ENCODE assay signal across 9 mouse cellular contexts in the genomic region with DNA sequence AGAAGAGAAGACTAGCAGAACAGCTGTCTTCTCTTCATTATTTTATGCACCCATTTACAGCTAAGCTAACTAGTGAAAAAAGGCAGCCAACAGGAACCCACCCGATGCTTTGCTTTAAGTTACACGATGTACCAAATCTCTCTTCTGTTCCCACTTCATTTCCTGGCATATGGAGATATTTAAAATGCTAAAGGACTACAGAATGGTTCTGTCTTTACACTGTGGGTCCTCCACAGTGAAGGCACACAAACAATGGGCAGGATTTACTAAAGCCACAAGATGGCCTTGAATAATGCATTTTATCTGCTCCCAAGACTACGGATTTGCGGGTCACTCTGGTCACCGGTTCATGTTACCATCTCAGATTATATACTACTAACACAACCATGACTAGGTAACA. TPM values are rescaled to one million over a fixed set of nuclear protein-coding genes. Genes with fewer than 3 reads are reported as not detected.
DNase-seq lines count a peak whose midpoint lies in the region; ATAC-seq and TF ChIP-seq lines count a peak whose summit lies in the region.
"Had no signal": no experiment of that assay in that cellular context is flagged by ENCODE, and none has a peak within 500 bp of the region (broad histone marks: within the 10 kb centered on the region; RNA-seq: fewer than 3 reads in every experiment).

No protein-coding gene starts in this region.

- no peaks in the 10 kb centered on the region for H3K9me3 ChIP-seq in heart, embryonic 14.5 days (ENCODE audit: control insufficient read depth, low read length)
- H3K9me3 ChIP-seq in G1E (replicated peaks), result no peaks in the 10 kb centered on the region
- H3K9me3 ChIP-seq in forebrain, postnatal 0 days (ENCODE audit: low read length), result no peaks in the 10 kb centered on the region
- no peaks in the 10 kb centered on the region for H3K9me3 ChIP-seq in midbrain, embryonic 11.5 days (ENCODE audit: control insufficient read depth, low read length)

- no peak for DNase-seq in heart, postnatal 36 days
- DNase-seq in G1E (ENCODE audit: low spot score), result no peak
- peak; percentile 32 for DNase-seq in forebrain, postnatal 0 days
- peak; percentile 90 for DNase-seq in midbrain, embryonic 11.5 days (ENCODE audit: low spot score, missing footprints)
- DNase-seq in cerebellum, adult 2 months, result no peak
- no peak for DNase-seq in T-cell, adult 2 months (ENCODE audit: low spot score)
- DNase-seq in urinary bladder, postnatal 10 days (ENCODE audit: low spot score), result no peak
- DNase-seq: cerebellum, adult 9-11 months had no signal

- peak overlapping the region in 1 of 2 experiments; percentile 91; a peak in 2 of 4 replicates for H3K4me3 ChIP-seq in heart, embryonic 14.5 days (ENCODE audit: control insufficient read depth in 1 of 2, insufficient read depth in 1 of 2, low read depth in 1 of 2, low read length in 2 of 2)
- peak overlapping the region; percentile 84 for H3K4me3 ChIP-seq in G1E (ENCODE audit: low read depth, low read length)
- peak overlapping the region; percentile 87 for H3K4me3 ChIP-seq in forebrain, postnatal 0 days (ENCODE audit: low read depth, low read length)
- peak overlapping the region; percentile 74 for H3K4me3 ChIP-seq in midbrain, embryonic 11.5 days (ENCODE audit: low read depth, low read length)
- H3K4me3 ChIP-seq in cerebellum, adult 2 months (replicated peaks; ENCODE audit: insufficient read depth, low read depth, low read length), result no peak overlapping the region

- 42% methylated on average over 5 of the region's 5 CpGs for WGBS in heart, embryonic 14.5 days
- 1% methylated on average over 5 of the region's 5 CpGs for WGBS in forebrain, postnatal 0 days
- WGBS in midbrain, embryonic 11.5 days, result 3% methylated on average over 5 of the region's 5 CpGs
- 35% methylated on average over 5 of the region's 5 CpGs for WGBS in cerebellum, adult 2 months

- TF ChIP-seq CTCF in G1E (IDR thresholded peaks at IDR 0.05; ENCODE audit: low read depth, low read length), result no peak
- TF ChIP-seq CTCF in forebrain, postnatal 0 days (IDR thresholded peaks at IDR 0.05; ENCODE audit: low read depth), result no peak
- no peak for TF ChIP-seq CTCF in cerebellum, adult 2 months (IDR thresholded peaks at IDR 0.05; ENCODE audit: borderline replicate concordance, insufficient read depth, low read depth, low read length)

- H3K9ac ChIP-seq in heart, embryonic 14.5 days (ENCODE audit: low read length), result peak overlapping the region; percentile 84; the same call in 1 of the 2 replicates
- peak overlapping the region; percentile 79 for H3K9ac ChIP-seq in forebrain, postnatal 0 days
- H3K9ac ChIP-seq in midbrain, embryonic 11.5 days (ENCODE audit: low read length), result peak overlapping the region; percentile 54

- no peaks in the 10 kb centered on the region for H3K27me3 ChIP-seq in heart, embryonic 14.5 days (ENCODE audit: control insufficient read depth, insufficient read depth, low read length)
- no peaks in the 10 kb centered on the region for H3K27me3 ChIP-seq in G1E (ENCODE audit: insufficient read depth, low read length)
- no peaks in the 10 kb centered on the region for H3K27me3 ChIP-seq in forebrain, postnatal 0 days (ENCODE audit: insufficient read depth, low read length)
- no peaks in the 10 kb centered on the region for H3K27me3 ChIP-seq in midbrain, embryonic 11.5 days (ENCODE audit: control insufficient read depth, insufficient read depth, low read length)
- H3K27me3 ChIP-seq in cerebellum, adult 2 months (ENCODE audit: control insufficient read depth, insufficient read depth, low read length), result no peaks in the 10 kb centered on the region

- peak overlapping the region; percentile 92; the same call in 1 of the 2 replicates for H3K4me2 ChIP-seq in heart, embryonic 14.5 days (ENCODE audit: low read length)
- peak overlapping the region; percentile 73 for H3K4me2 ChIP-seq in forebrain, postnatal 0 days (ENCODE audit: low read depth)
- peak overlapping the region; percentile 67 for H3K4me2 ChIP-seq in midbrain, embryonic 11.5 days

- ATAC-seq in heart, embryonic 14.5 days (ENCODE audit: insufficient number of reproducible peaks, insufficient read depth, low FRiP score, low read depth), result no peak
- ATAC-seq in G1E (ENCODE audit: extremely low read depth, insufficient number of reproducible peaks, low FRiP score, poor library complexity, severe bottlenecking), result no peak
- no peak for ATAC-seq in forebrain, postnatal 0 days
- peak; percentile 10 for ATAC-seq in midbrain, embryonic 11.5 days (ENCODE audit: low FRiP score)

- no peaks in the 10 kb centered on the region for H3K36me3 ChIP-seq in heart, embryonic 14.5 days (ENCODE audit: control insufficient read depth, insufficient read depth, low read length)
- H3K36me3 ChIP-seq in G1E (replicated peaks), result peaks cover 37% of the 10 kb centered on the region
- H3K36me3 ChIP-seq in forebrain, postnatal 0 days (ENCODE audit: insufficient read depth), result no peaks in the 10 kb centered on the region; the same call in 1 of the 2 replicates
- H3K36me3 ChIP-seq in midbrain, embryonic 11.5 days (ENCODE audit: control insufficient read depth, insufficient read depth, low read length), result peaks cover 3% of the 10 kb centered on the region; the same call in 1 of the 2 replicates

- TF ChIP-seq POLR2A in cerebellum, adult 2 months (IDR thresholded peaks at IDR 0.05; ENCODE audit: borderline replicate concordance, insufficient read depth, low read length), result no peak

- peaks cover 9 to 18% of the 10 kb centered on the region in 2 experiments for H3K4me1 ChIP-seq in heart, embryonic 14.5 days (ENCODE audit: control insufficient read depth in 2 of 2, insufficient read depth in 2 of 2, low read length in 2 of 2)
- peaks cover 81% of the 10 kb centered on the region for H3K4me1 ChIP-seq in G1E (ENCODE audit: insufficient read depth, low read depth, low read length)
- peaks cover 6% of the 10 kb centered on the region; the same call in 1 of the 2 replicates for H3K4me1 ChIP-seq in forebrain, postnatal 0 days (ENCODE audit: insufficient read depth)
- H3K4me1 ChIP-seq in midbrain, embryonic 11.5 days (ENCODE audit: control insufficient read depth, insufficient read depth, low read length), result peaks cover 31% of the 10 kb centered on the region
- no peaks in the 10 kb centered on the region for H3K4me1 ChIP-seq in cerebellum, adult 2 months (ENCODE audit: control insufficient read depth, insufficient read depth, low read length)

- intact Hi-C loops in heart, postnatal 36 days (cut with DNase I), result loop anchor here (5.0 kb wide), 1 partner anchor 150 kb away; no protein-coding TSS in a partner anchor

- no peak overlapping the region for H3K27ac ChIP-seq in heart, embryonic 14.5 days (replicated peaks in 1 of 2; ENCODE audit: control insufficient read depth in 1 of 2, insufficient read depth in 1 of 2, low read depth in 2 of 2, low read length in 2 of 2)
- H3K27ac ChIP-seq in forebrain, postnatal 0 days (ENCODE audit: low read depth, low read length), result peak overlapping the region; percentile 0; the same call in 1 of the 2 replicates
- peak overlapping the region; percentile 36 for H3K27ac ChIP-seq in midbrain, embryonic 11.5 days (ENCODE audit: low read depth, low read length)
- no peak overlapping the region for H3K27ac ChIP-seq in cerebellum, adult 2 months (ENCODE audit: insufficient read depth, low read length)

RNA-seq across cellular contexts. Expression of a gene that starts 1.0 kb away (rescaled TPM):
- 1.5 and 1.7 TPM in 2 replicates for polyA plus RNA-seq in heart, embryonic 14.5 days (2014; fragmentation: Nextera tagmentation; extraction: Ambion mirVana)
- under 1 TPM; 0.14 to 0.33 TPM for total RNA-seq in heart, postnatal 36 days (2021)
- total RNA-seq in G1E (2014; fragmentation: Nextera tagmentation), result 52.4 and 59.4 TPM in 2 replicates
- total RNA-seq in G1E (2017), result 16.9 and 18.1 TPM in 2 replicates
- 21.1 and 21.9 TPM in 2 replicates for polyA plus RNA-seq in G1E (2012)
- 14.3 and 16.9 TPM in 2 replicates for total RNA-seq in forebrain, postnatal 0 days (2014; rRNA removed)
- 17.7 and 19.1 TPM in 2 replicates for polyA plus RNA-seq in forebrain, postnatal 0 days (2015; fragmentation: Nextera tagmentation; extraction: Ambion mirVana)
- polyA plus RNA-seq in midbrain, embryonic 11.5 days (2014; fragmentation: Nextera tagmentation; extraction: Ambion mirVana), result 17.2 and 23.4 TPM in 2 replicates
- polyA plus RNA-seq in cerebellum, adult 2 months (2012; rRNA removed), result 2.9 and 4.1 TPM in 2 replicates

RNA-seq across cellular contexts. Expression of a gene that starts 15.9 kb away (rescaled TPM):
- 49.6 and 50.2 TPM in 2 replicates for polyA plus RNA-seq in heart, embryonic 14.5 days (2014; fragmentation: Nextera tagmentation; extraction: Ambion mirVana)
- total RNA-seq in heart, postnatal 36 days (2021), result 10 to 100 TPM; 34.0 to 39.3 TPM
- total RNA-seq in G1E (2014; fragmentation: Nextera tagmentation), result 297 and 347 TPM in 2 replicates
- total RNA-seq in G1E (2017), result 79.5 and 89.2 TPM in 2 replicates
- 58.0 and 70.5 TPM in 2 replicates for polyA plus RNA-seq in G1E (2012)
- total RNA-seq in forebrain, postnatal 0 days (2014; rRNA removed), result 38.5 and 41.6 TPM in 2 replicates
- polyA plus RNA-seq in forebrain, postnatal 0 days (2015; fragmentation: Nextera tagmentation; extraction: Ambion mirVana), result 49.3 and 49.8 TPM in 2 replicates
- polyA plus RNA-seq in midbrain, embryonic 11.5 days (2014; fragmentation: Nextera tagmentation; extraction: Ambion mirVana), result 55.7 and 56.7 TPM in 2 replicates
- polyA plus RNA-seq in cerebellum, adult 2 months (2012; rRNA removed), result 53.8 and 54.5 TPM in 2 replicates

RNA-seq across cellular contexts. Expression of a gene that starts 39.5 kb away (rescaled TPM):
- 59.9 and 96.1 TPM in 2 replicates for polyA plus RNA-seq in heart, embryonic 14.5 days (2014; fragmentation: Nextera tagmentation; extraction: Ambion mirVana)
- 100 to 1,000 TPM; 292 to 300 TPM for total RNA-seq in heart, postnatal 36 days (2021)
- total RNA-seq in G1E (2014; fragmentation: Nextera tagmentation) (93.4 and 112 TPM in 2 replicates), G1E (2017) (53.1 and 63.8 TPM in 2 replicates)
- 64.3 and 79.4 TPM in 2 replicates for polyA plus RNA-seq in G1E (2012)
- total RNA-seq in forebrain, postnatal 0 days (2014; rRNA removed), result 47.9 and 57.3 TPM in 2 replicates
- 18.0 and 18.3 TPM in 2 replicates for polyA plus RNA-seq in forebrain, postnatal 0 days (2015; fragmentation: Nextera tagmentation; extraction: Ambion mirVana)
- 49.8 and 56.0 TPM in 2 replicates for polyA plus RNA-seq in midbrain, embryonic 11.5 days (2014; fragmentation: Nextera tagmentation; extraction: Ambion mirVana)
- polyA plus RNA-seq in cerebellum, adult 2 months (2012; rRNA removed), result 34.0 and 35.8 TPM in 2 replicates

Comparison
In these comparisons a context has a peak if more than half of its experiments do, and no peak if none do; other contexts are left out.
1. H3K27ac ChIP-seq: peak in forebrain, postnatal 0 days (single experiment) and midbrain, embryonic 11.5 days (single experiment); none in heart, embryonic 14.5 days (0 of 2) and cerebellum, adult 2 months (single experiment).
2. DNase-seq: peak in forebrain, postnatal 0 days (single experiment) and midbrain, embryonic 11.5 days (single experiment); none in heart, postnatal 36 days (0 of 2), G1E (single experiment), cerebellum, adult 2 months (0 of 2), T-cell, adult 2 months (single experiment) and urinary bladder, postnatal 10 days (single experiment).
3. Peak in every context shown above with its lines, with median percentiles within 50 percentile points of each other: H3K4me2 ChIP-seq and H3K9ac ChIP-seq.